Mouse (Mus musculus) myocyte (in vitro differentiated cells): ENCODE measurements at regions not wholly inside any gene's neighbourhood (a gene's known extent, or its start where the extent isn't known, plus 50 kb on each side); places are given as distances from the start of the nearest gene placed in this dataset.

Experiments used
- H3K27me3 ChIP-seq: one replicate; pipeline ENCODE4 v1.6.1; 2011; ENCODE audit not compliant: control insufficient read depth, insufficient read depth, insufficient read length
- H3K36me3 ChIP-seq: one replicate; pipeline ENCODE4 v1.6.1; 2011; ENCODE audit not compliant: control insufficient read depth, insufficient read depth
- H3K4me2 ChIP-seq: one replicate; pipeline ENCODE4 v1.6.1; 2011; ENCODE audit warnings: low read depth, control low read depth
- H3K4me3 ChIP-seq: one replicate; pipeline ENCODE4 v1.5.1; 2011; ENCODE audit warnings: mild to moderate bottlenecking, control low read depth, moderate library complexity
- H3K79me2 ChIP-seq: one replicate; pipeline ENCODE4 v1.6.1; 2011; ENCODE audit not compliant: control insufficient read depth, insufficient read depth
- H3ac ChIP-seq: one replicate; pipeline ENCODE4 v1.6.1; 2011; ENCODE audit not compliant: control insufficient read depth, insufficient read length
- CEBPB ChIP-seq: IDR thresholded peaks from 2 replicates; pipeline ENCODE4 v1.6.1; 2011; ENCODE audit warnings: mild to moderate bottlenecking, moderate library complexity; ENCODE audit not compliant: poor library complexity, insufficient read depth, severe bottlenecking
- E2F4 ChIP-seq: IDR thresholded peaks from one replicate; pipeline ENCODE4 v1.6.1; 2011; ENCODE audit warnings: mild to moderate bottlenecking, control low read depth, moderate library complexity; ENCODE audit not compliant: insufficient read depth
- MAX ChIP-seq: IDR thresholded peaks from one replicate; pipeline ENCODE4 v1.6.1; 2011; ENCODE audit warnings: low read depth, mild to moderate bottlenecking, control low read depth
- MYOD1 ChIP-seq, 3 experiments: IDR thresholded peaks; one replicate each; pipeline ENCODE4 v1.6.1; 2011; ENCODE audit warnings: control low read depth in 2 of 3, low read depth in 2 of 3, mild to moderate bottlenecking in 2 of 3, moderate library complexity in 1 of 3; ENCODE audit not compliant: insufficient read length in 2 of 3, control insufficient read depth in 1 of 3
- MYOG ChIP-seq, 3 experiments: IDR thresholded peaks; one replicate each; pipeline ENCODE4 v1.6.1; 2011; ENCODE audit warnings: control low read depth in 2 of 3, low read depth in 2 of 3, mild to moderate bottlenecking in 2 of 3; ENCODE audit not compliant: insufficient read length in 2 of 3, control insufficient read depth in 1 of 3, insufficient read depth in 1 of 3
- POLR2A ChIP-seq: IDR thresholded peaks from one replicate; pipeline ENCODE4 v1.6.1; 2011; ENCODE audit warnings: low read depth, mild to moderate bottlenecking, control low read depth, moderate library complexity; ENCODE audit not compliant: insufficient read length
- POLR2AphosphoS2 ChIP-seq: IDR thresholded peaks from one replicate; pipeline ENCODE4 v1.6.1; 2011; ENCODE audit warnings: low read depth, control low read depth; ENCODE audit not compliant: insufficient read length
- REST ChIP-seq: IDR thresholded peaks from one replicate; pipeline ENCODE4 v1.6.1; 2011; ENCODE audit warnings: mild to moderate bottlenecking, control low read depth, moderate library complexity; ENCODE audit not compliant: insufficient read depth, insufficient read length
- SRF ChIP-seq: IDR thresholded peaks from one replicate; pipeline ENCODE4 v1.6.1; 2011; ENCODE audit warnings: low read depth; ENCODE audit not compliant: control insufficient read depth, insufficient read length
- TCF12 ChIP-seq: IDR thresholded peaks from one replicate; pipeline ENCODE4 v1.6.1; 2011; ENCODE audit warnings: mild to moderate bottlenecking, control low read depth; ENCODE audit not compliant: poor library complexity, insufficient read depth, severe bottlenecking
- TCF3 ChIP-seq: IDR thresholded peaks from one replicate; pipeline ENCODE4 v1.6.1; 2011; ENCODE audit warnings: low read depth, control low read depth; ENCODE audit not compliant: insufficient read length
- USF1 ChIP-seq: IDR thresholded peaks from one replicate; pipeline ENCODE4 v1.6.1; 2011; ENCODE audit warnings: low read depth, mild to moderate bottlenecking, control low read depth, moderate library complexity

DNA sequence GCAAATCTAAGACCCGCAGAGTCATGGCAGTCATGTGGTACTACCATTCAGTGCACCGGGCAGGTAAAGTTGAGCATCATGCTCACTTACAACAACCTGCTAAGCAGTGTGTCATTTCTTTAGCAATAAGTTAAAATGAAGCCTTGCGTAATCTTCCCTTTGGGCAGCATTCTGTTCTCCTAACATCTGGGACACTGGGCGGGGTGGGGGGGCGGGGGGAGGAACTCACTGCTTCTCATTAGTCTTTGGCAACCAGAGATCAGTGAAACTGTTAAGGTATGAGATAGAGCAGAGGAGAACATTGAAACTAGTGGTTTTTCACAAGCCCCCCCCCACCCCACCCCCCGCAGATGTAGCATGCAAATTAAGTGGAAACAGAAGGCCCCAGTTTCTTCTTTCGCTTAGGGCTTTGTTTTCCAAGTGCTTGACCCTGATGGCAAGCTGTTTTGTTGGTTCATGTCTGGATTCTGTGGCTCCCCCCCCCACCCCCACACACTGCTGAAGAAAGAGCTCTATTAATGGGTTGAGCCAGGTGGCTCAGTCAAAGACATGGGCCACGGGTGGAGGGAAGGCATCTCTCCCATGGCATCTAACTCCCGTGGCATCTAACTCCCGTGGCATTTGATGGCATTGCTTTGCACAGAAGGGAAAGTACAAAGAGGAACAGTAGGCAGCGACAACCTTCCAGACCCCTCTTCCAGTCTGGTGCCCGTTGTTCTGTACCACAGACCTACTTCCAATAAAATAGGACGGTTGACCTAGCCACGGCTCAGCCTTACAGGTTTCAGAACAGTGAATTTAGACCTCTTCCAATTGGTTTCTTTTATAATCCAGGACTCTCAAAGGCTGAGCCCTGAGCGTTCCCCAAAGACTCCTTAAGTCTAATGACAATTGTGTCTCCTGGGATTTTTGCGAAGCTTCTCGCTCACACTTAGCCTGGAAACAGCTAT lies 97.2 kb upstream of the Cpm start:
- TF ChIP-seq MAX = no peak
- TF ChIP-seq MYOG (IDR thresholded peaks at IDR 0.05; ENCODE audit: control insufficient read depth in 1 of 3, insufficient read depth in 1 of 3, insufficient read length in 2 of 3, low read depth in 2 of 3) = no peak
- no peak for TF ChIP-seq E2F4
- no peak for TF ChIP-seq TCF12
- TF ChIP-seq TCF3 = no peak
- no peak for TF ChIP-seq MYOD1 (IDR thresholded peaks at IDR 0.05; ENCODE audit: control insufficient read depth in 1 of 3, insufficient read length in 2 of 3, low read depth in 2 of 3)
- TF ChIP-seq POLR2AphosphoS2 = no peak
- no peak for TF ChIP-seq REST
- no peak for TF ChIP-seq POLR2A
- no peak for TF ChIP-seq SRF
- no peak for TF ChIP-seq CEBPB
- Histone ChIP-seq H3ac (no peak overlapping the region), H3K27me3 (no peaks in the 10 kb centered on the region), H3K79me2 (no peaks in the 10 kb centered on the region), H3K36me3 (no peaks in the 10 kb centered on the region), H3K4me2 (no peak overlapping the region), H3K4me3 (no peak overlapping the region)

DNA sequence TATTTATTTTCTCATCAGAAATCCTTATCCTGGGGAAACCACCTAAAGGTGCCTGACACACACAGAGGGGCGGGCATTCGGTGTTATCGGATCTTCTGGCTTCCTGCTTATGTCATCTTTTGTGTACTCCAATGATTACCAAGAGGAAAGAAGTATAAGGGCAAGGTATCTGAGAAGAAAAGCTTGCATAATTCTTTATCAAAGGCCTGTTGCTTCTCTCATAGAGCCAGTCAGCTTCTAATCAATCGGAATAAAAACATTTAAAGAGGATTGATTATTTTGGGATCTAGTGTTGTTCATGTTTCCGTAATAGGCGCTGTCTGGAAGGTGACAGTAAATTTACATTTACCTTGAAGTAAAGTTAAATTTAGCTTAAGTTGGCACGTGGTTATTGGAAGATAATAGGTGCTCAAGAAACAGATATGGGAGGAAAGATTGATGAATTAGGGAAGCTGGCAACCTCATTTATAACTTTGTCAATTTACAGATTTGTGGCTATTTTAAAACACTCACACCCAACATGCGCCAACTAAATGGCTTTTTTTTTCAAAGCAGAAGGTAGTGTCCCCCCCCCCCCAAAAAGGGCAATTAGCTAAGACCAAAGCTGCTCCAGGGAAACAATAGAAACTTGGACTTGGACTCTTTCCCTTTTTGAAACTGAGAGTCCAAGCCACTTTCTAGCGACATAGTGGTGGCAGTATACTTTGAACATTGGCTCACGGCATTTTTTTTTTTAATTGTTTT lies 98.3 kb upstream of the Cpm start:
- TF ChIP-seq MAX (no peak), CEBPB (no peak), SRF (no peak), USF1 (no peak), POLR2AphosphoS2 (no peak), MYOG (IDR thresholded peaks at IDR 0.05; ENCODE audit: control insufficient read depth in 1 of 3, insufficient read depth in 1 of 3, insufficient read length in 2 of 3, low read depth in 2 of 3) (no peak), REST (no peak), TCF12 (no peak), TCF3 (no peak), MYOD1 (IDR thresholded peaks at IDR 0.05; ENCODE audit: control insufficient read depth in 1 of 3, insufficient read length in 2 of 3, low read depth in 2 of 3) (no peak), POLR2A (no peak), E2F4 (no peak)
- no peak overlapping the region for H3ac ChIP-seq

DNA sequence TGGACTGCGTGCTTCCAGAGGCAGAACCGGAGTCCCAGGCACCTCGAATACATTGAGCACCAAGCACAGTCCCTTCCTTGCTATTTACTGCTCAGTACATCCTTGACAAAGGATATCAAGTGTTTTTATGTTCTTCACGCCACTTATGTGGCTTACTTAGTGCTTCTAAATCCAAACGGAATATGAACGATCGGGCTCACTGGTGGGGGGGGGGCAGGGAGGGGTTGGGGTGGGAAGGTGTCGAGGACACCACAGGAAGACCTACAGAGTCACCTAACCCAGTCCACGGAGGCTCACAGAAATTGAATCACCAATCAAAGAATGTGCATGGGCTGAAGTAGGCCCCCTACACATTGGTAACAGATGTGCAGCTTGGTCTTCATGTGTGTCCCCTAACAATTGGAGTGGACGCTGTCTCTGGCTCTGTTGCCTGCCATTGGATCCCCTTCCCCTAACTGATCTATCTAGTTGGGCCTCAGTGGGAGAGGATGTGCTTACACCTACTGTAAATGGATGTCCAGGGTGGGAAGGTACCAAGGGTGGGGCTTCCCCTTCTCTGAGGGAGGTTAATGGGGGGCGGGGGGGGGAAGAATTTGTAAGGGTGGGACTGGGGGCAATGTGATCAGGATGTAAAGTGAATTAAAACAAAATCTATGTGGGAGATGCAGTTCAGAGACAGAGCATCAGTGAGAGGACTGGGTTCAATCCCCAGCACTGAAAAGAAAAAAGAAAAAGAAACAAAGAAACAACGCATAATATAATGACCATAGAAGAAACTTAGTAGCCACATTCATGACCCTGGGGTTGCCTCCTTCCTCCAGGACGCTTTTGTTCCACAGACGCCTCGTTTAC lies 99.1 kb upstream of the Cpm start:
- Histone ChIP-seq H3ac (no peak overlapping the region), H3K4me2 (no peak overlapping the region), H3K4me3 (no peak overlapping the region), H3K36me3 (no peaks in the 10 kb centered on the region), H3K27me3 (no peaks in the 10 kb centered on the region), H3K79me2 (no peaks in the 10 kb centered on the region)
- TF ChIP-seq POLR2AphosphoS2 (no peak), MAX (no peak), USF1 (no peak), CEBPB (no peak), TCF3 (no peak), SRF (no peak), E2F4 (no peak), TCF12 (no peak)

More for the DNA sequence above, 98.3 kb upstream of the Cpm start:
- H3K27me3 ChIP-seq = no peaks in the 10 kb centered on the region
- no peak overlapping the region for H3K4me3 ChIP-seq
- no peaks in the 10 kb centered on the region for H3K79me2 ChIP-seq
- no peaks in the 10 kb centered on the region for H3K36me3 ChIP-seq
- no peak overlapping the region for H3K4me2 ChIP-seq

- H3K79me2 ChIP-seq = no peaks in the 10 kb centered on the region
- H3K27me3 ChIP-seq = no peaks in the 10 kb centered on the region
- no peak for TF ChIP-seq POLR2A
- TF ChIP-seq TCF12 = no peak
- TF ChIP-seq SRF = no peak
- TF ChIP-seq E2F4 = no peak
- no peak for TF ChIP-seq POLR2AphosphoS2
- no peak for TF ChIP-seq REST
- no peaks in the 10 kb centered on the region for H3K36me3 ChIP-seq
- H3K4me3 ChIP-seq = no peak overlapping the region
- no peak overlapping the region for H3ac ChIP-seq
- no peak overlapping the region for H3K4me2 ChIP-seq
Measured at GRCm38 (mm10) chr10:117529269-117530006, 99.9 kb upstream of the Cpm start.
